Mouse (Mus musculus) kidney, embryonic 16.5 days (tissue): ENCODE data around the gene 1700016H13Rik. TPM values are rescaled to one million over a fixed set of nuclear protein-coding genes. Genes with fewer than 3 reads are reported as not detected.

ENCODE experiments used
- ATAC-seq: fragments of 200-750 bp; cut with Nextera tagmentation; 2 replicates; pipeline ENCODE4 v1.8.0; 2017; ENCODE audit warnings: moderate TSS enrichment; ENCODE audit not compliant: low FRiP score, low TSS enrichment
- H3K27ac ChIP-seq: fragments of 300-500 bp; sonication (generic); 2 replicates; pipeline ENCODE4 v1.5.1; 2014; ENCODE audit warnings: low read length
- H3K27me3 ChIP-seq: fragments of 300-500 bp; sonication (generic); 2 replicates; pipeline ENCODE4 v1.6.1; 2014; ENCODE audit warnings: low read length, control low read depth, mixed read lengths; ENCODE audit not compliant: insufficient read depth
- H3K36me3 ChIP-seq: fragments of 300-500 bp; sonication (generic); 2 replicates; pipeline ENCODE4 v1.6.1; 2014; ENCODE audit warnings: low read length, control low read depth, mixed read lengths; ENCODE audit not compliant: insufficient read depth
- H3K4me1 ChIP-seq: fragments of 300-500 bp; sonication (generic); 2 replicates; pipeline ENCODE4 v1.6.1; 2014; ENCODE audit warnings: low read length, control low read depth, mixed read lengths; ENCODE audit not compliant: insufficient read depth
- H3K4me2 ChIP-seq: fragments of 300-500 bp; sonication (generic); replicated peaks from 2 replicates; pipeline ENCODE4 v1.6.1; 2014; ENCODE audit warnings: low read depth, low read length
- H3K4me3 ChIP-seq: fragments of 300-500 bp; sonication (generic); 2 replicates; pipeline ENCODE4 v1.5.1; 2014; ENCODE audit warnings: mild to moderate bottlenecking, low read length
- H3K9ac ChIP-seq: fragments of 300-500 bp; sonication (generic); replicated peaks from 2 replicates; pipeline ENCODE4 v1.6.1; 2014; ENCODE audit warnings: low read length
- H3K9me3 ChIP-seq: fragments of 300-500 bp; sonication (generic); 2 replicates; pipeline ENCODE4 v1.6.1; 2016; ENCODE audit warnings: low read length, control low read depth
- WGBS: fragments of 180-500 bp; shearing (Covaris S2); extraction: QIAGEN DNeasy Blood & Tissue Kit; methylation state at CpG from one replicate; pipeline ENCODE4 v1.1.7; 2014; 5-methylcytosine and 5-hydroxymethylcytosine counted together
- polyA plus RNA-seq: library from polyadenylated mRNA; unstranded; fragments of >200 nt; fragmentation: Nextera tagmentation; extraction: Ambion mirVana; gene quantifications from 2 replicates; pipeline ENCODE4 v1.2.1, GENCODE M21; 2015

1700016H13Rik gene
- polyA plus RNA-seq, 1 experiment from 2014 or later: 0.14 TPM

GRCm38 (mm10) chr5:103693041-103693641 is 37.3 kb upstream of the 1700016H13Rik start:
- peak overlapping the region; percentile 69 for H3K9ac ChIP-seq
- H3K4me1 ChIP-seq: 0 out of 2 replicates have a peak, but pooled peaks cover 12% of the 10 kb centered on the region
- WGBS: under 1% methylated on average over 28 of the region's 28 CpGs

GRCm38 (mm10) chr5:103692531-103693040 is 36.8 kb upstream of the 1700016H13Rik start:
- no peak overlapping the region for H3K27ac ChIP-seq
- peak overlapping the region; percentile 75 for H3K4me3 ChIP-seq
- peak; percentile 36 for ATAC-seq
- H3K4me2 ChIP-seq: peak overlapping the region; percentile 99
- H3K4me1 ChIP-seq: 0 out of 2 replicates have a peak, but pooled peaks cover 9% of the 10 kb centered on the region
- peaks cover 8% of the 10 kb centered on the region; the same call in 1 of the 2 replicates for H3K27me3 ChIP-seq
- no peaks in the 10 kb centered on the region for H3K36me3 ChIP-seq
- H3K9ac ChIP-seq: peak overlapping the region; percentile 69
- H3K9me3 ChIP-seq: no peaks in the 10 kb centered on the region
- WGBS: under 1% methylated on average over 33 of the region's 34 CpGs

More at GRCm38 (mm10) chr5:103693041-103693641, 37.3 kb upstream of the 1700016H13Rik start:
- H3K9me3 ChIP-seq: no peaks in the 10 kb centered on the region
- no peak; the same call in 1 of the 2 replicates for ATAC-seq
- H3K27ac ChIP-seq: no peak overlapping the region
- H3K4me3 ChIP-seq: peak overlapping the region; percentile 75
- H3K4me2 ChIP-seq: peak overlapping the region; percentile 99
- no peaks in the 10 kb centered on the region for H3K36me3 ChIP-seq
- peaks cover 8% of the 10 kb centered on the region; the same call in 1 of the 2 replicates for H3K27me3 ChIP-seq

GRCm38 (mm10) chr5:103691624-103692530 is 36.1 kb upstream of the 1700016H13Rik start, which contains the start of gene Aff1:
Aff1 (plus strand) TSS chr5:103692374.
- Histone ChIP-seq H3K27me3 (peaks cover 8% of the 10 kb centered on the region; the same call in 1 of the 2 replicates), H3K4me3 (peak within 1 kb of the TSS; percentile 75), H3K9ac (peak within 1 kb of the TSS; percentile 69), H3K36me3 (no peaks in the 10 kb centered on the region), H3K4me2 (peak within 1 kb of the TSS; percentile 99), H3K9me3 (no peaks in the 10 kb centered on the region), H3K27ac (no peak within 1 kb of the TSS), H3K4me1 (0 out of 2 replicates have a peak, but pooled peaks cover 3% of the 10 kb centered on the region)
- ATAC-seq: peak; percentile 92
- WGBS: 3% methylated on average over 48 of the region's 50 CpGs

GRCm38 (mm10) chr5:103691171-103691570 is 35.4 kb upstream of the 1700016H13Rik start:
- Histone ChIP-seq H3K36me3 (no peaks in the 10 kb centered on the region), H3K4me3 (no peak overlapping the region; the same call in 1 of the 2 replicates), H3K27ac (no peak overlapping the region), H3K4me1 (0 out of 2 replicates have a peak, but pooled peaks cover 3% of the 10 kb centered on the region), H3K9ac (no peak overlapping the region), H3K4me2 (peak overlapping the region; percentile 99), H3K9me3 (no peaks in the 10 kb centered on the region), H3K27me3 (peaks cover 8% of the 10 kb centered on the region; the same call in 1 of the 2 replicates)
- no peak for ATAC-seq

GRCm38 (mm10) chr5:103690190-103690589 is 34.4 kb upstream of the 1700016H13Rik start:
- Histone ChIP-seq H3K9ac (no peak overlapping the region), H3K4me1 (0 out of 2 replicates have a peak, but pooled peaks cover 3% of the 10 kb centered on the region), H3K4me3 (no peak overlapping the region), H3K4me2 (no peak overlapping the region), H3K36me3 (no peaks in the 10 kb centered on the region), H3K27ac (no peak overlapping the region), H3K27me3 (peaks cover 8% of the 10 kb centered on the region; the same call in 1 of the 2 replicates), H3K9me3 (no peaks in the 10 kb centered on the region)
- WGBS: 85% methylated on average over 8 of the region's 8 CpGs
- no peak for ATAC-seq

GRCm38 (mm10) chr5:103689645-103690044 is 33.8 kb upstream of the 1700016H13Rik start:
- WGBS: 86% methylated on average over 5 of the region's 5 CpGs
- no peak for ATAC-seq
- 0 out of 2 replicates have a peak, but pooled peaks cover 3% of the 10 kb centered on the region for H3K4me1 ChIP-seq
- H3K27me3 ChIP-seq: peaks cover 8% of the 10 kb centered on the region; the same call in 1 of the 2 replicates
- H3K9ac ChIP-seq: no peak overlapping the region
- no peaks in the 10 kb centered on the region for H3K9me3 ChIP-seq
- no peak overlapping the region for H3K27ac ChIP-seq
- no peaks in the 10 kb centered on the region for H3K36me3 ChIP-seq
- no peak overlapping the region for H3K4me2 ChIP-seq
- no peak overlapping the region for H3K4me3 ChIP-seq

GRCm38 (mm10) chr5:103681824-103682223 is 26.0 kb upstream of the 1700016H13Rik start:
- 34% methylated on average over 3 of the region's 3 CpGs for WGBS
- Histone ChIP-seq H3K4me2 (no peak overlapping the region), H3K27me3 (no peaks in the 10 kb centered on the region), H3K27ac (no peak overlapping the region), H3K9ac (no peak overlapping the region), H3K36me3 (no peaks in the 10 kb centered on the region), H3K4me1 (no peaks in the 10 kb centered on the region), H3K9me3 (no peaks in the 10 kb centered on the region), H3K4me3 (no peak overlapping the region)
- ATAC-seq: no peak

GRCm38 (mm10) chr5:103680381-103680780 is 24.6 kb upstream of the 1700016H13Rik start:
- Histone ChIP-seq H3K36me3 (no peaks in the 10 kb centered on the region), H3K9ac (no peak overlapping the region), H3K4me1 (no peaks in the 10 kb centered on the region), H3K27ac (no peak overlapping the region), H3K9me3 (no peaks in the 10 kb centered on the region), H3K4me2 (no peak overlapping the region), H3K27me3 (no peaks in the 10 kb centered on the region), H3K4me3 (no peak overlapping the region)
- 51% methylated on average over 4 of the region's 4 CpGs for WGBS
- ATAC-seq: no peak

GRCm38 (mm10) chr5:103678974-103679373 is 23.2 kb upstream of the 1700016H13Rik start:
- Histone ChIP-seq H3K9me3 (no peaks in the 10 kb centered on the region), H3K4me1 (no peaks in the 10 kb centered on the region), H3K36me3 (no peaks in the 10 kb centered on the region), H3K9ac (no peak overlapping the region), H3K27me3 (no peaks in the 10 kb centered on the region), H3K27ac (no peak overlapping the region), H3K4me3 (no peak overlapping the region), H3K4me2 (no peak overlapping the region)
- no peak for ATAC-seq
- WGBS: 92% methylated on average over 5 of the region's 5 CpGs
